Mouse (Mus musculus): Measurements from ENCODE around the gene Magel2.

Gene Magel2

DNA sequence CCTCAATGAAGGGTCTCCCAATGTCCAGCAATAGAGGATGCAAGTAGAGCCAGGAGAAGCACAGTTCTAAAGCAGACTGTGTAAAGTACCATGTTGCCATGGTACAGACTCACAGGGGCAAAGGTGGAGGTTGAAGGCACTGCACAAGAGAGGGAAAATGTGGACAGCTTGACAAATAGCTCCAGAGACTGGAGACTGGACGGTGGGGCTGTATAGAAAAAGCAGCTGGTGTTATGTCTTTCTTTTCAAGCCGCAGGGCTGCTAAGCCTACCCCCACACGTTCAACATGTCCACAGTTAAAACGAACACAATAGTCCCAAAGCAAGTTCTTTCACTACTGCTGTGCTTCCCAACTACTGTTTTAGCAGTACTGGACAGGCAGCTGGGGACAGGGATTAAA is 46.4 kb downstream of the Magel2 start:
- DNase-seq (ENCODE audit: low spot score) = no peak

DNA sequence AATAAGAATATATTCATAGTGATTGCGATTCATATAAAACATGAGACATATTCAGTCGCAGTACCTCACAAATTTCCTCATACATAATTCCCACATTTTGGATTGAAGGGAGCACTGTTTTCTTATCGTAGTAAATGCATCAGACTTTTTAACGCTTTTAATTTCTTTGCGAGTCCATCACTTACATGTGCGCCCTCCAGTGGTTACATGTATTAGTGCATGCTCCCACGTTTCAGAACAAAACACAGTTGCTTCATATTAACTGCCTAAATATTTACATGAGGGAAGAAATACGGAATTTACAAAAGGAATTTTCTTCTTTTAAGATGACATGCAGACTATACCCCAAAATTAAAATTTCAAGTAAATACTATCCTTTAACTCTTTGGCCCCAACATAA is 51.5 kb downstream of the Magel2 start:
- no peak for DNase-seq (ENCODE audit: low spot score)
